In genomic region chr4:87362201-87362600, GRCm38 (mm10) we compare ENCODE assay signal across 8 mouse cellular contexts.
DNase-seq lines count a peak whose midpoint lies in the region; ATAC-seq lines count a peak whose summit lies in the region.

No protein-coding gene starts in this region.

- no peak overlapping the region for H3K4me3 ChIP-seq in forebrain, embryonic 11.5 days (ENCODE audit: low read depth, low read length)
- H3K4me3 ChIP-seq in neural tube, embryonic 14.5 days (ENCODE audit: low read depth, low read length) = no peak overlapping the region

- no peaks in the 10 kb centered on the region for H3K9me3 ChIP-seq in forebrain, embryonic 11.5 days (ENCODE audit: control insufficient read depth, low read length)
- no peaks in the 10 kb centered on the region for H3K9me3 ChIP-seq in neural tube, embryonic 14.5 days (ENCODE audit: control insufficient read depth, low read length)

- WGBS in forebrain, embryonic 11.5 days = 13% methylated on average over 6 of the region's 6 CpGs
- WGBS in neural tube, embryonic 14.5 days = 9% methylated on average over 6 of the region's 6 CpGs

- no peak overlapping the region for H3K4me2 ChIP-seq in forebrain, embryonic 11.5 days (ENCODE audit: low read depth, low read length, severe bottlenecking)
- H3K4me2 ChIP-seq in neural tube, embryonic 14.5 days (ENCODE audit: low read depth, low read length) = no peak overlapping the region

- intact Hi-C loops in gastrocnemius, postnatal 36 days (cut with DNase I) = loop anchor here (10.0 kb wide), 2 partner anchors 423 to 1183 kb away; no protein-coding TSS in a partner anchor

- H3K9ac ChIP-seq in forebrain, embryonic 11.5 days (ENCODE audit: low read length) = no peak overlapping the region
- no peak overlapping the region for H3K9ac ChIP-seq in neural tube, embryonic 14.5 days (replicated peaks; ENCODE audit: low read depth, low read length)

- DNase-seq in adrenal gland, postnatal 25 days = peak; percentile 11
- no peak for DNase-seq in adrenal gland, adult 18-20 months (ENCODE audit: low spot score in 2 of 2)
- DNase-seq in R1 (ENCODE audit: low read depth, low spot score) = peak; percentile 60
- DNase-seq in forebrain, embryonic 11.5 days (ENCODE audit: low spot score) = peak; percentile 68
- DNase-seq in layer of hippocampus, postnatal 14 days (ENCODE audit: low spot score in 2 of 2) = peak; percentile 50 to 83
- DNase-seq in gastrocnemius, postnatal 36 days = no peak
- no peak for DNase-seq in adrenal gland, adult 2 months

- no peaks in the 10 kb centered on the region for H3K4me1 ChIP-seq in forebrain, embryonic 11.5 days (replicated peaks; ENCODE audit: control insufficient read depth, insufficient read depth, low read length)
- H3K4me1 ChIP-seq in neural tube, embryonic 14.5 days (ENCODE audit: control insufficient read depth, insufficient read depth, low read length) = no peaks in the 10 kb centered on the region

- no peak overlapping the region for H3K27ac ChIP-seq in forebrain, embryonic 11.5 days (ENCODE audit: low read depth, low read length)
- H3K27ac ChIP-seq in neural tube, embryonic 14.5 days (ENCODE audit: low read depth, low read length) = no peak overlapping the region

- no peaks in the 10 kb centered on the region for H3K27me3 ChIP-seq in forebrain, embryonic 11.5 days (ENCODE audit: control insufficient read depth, insufficient read depth, low read length)
- no peaks in the 10 kb centered on the region for H3K27me3 ChIP-seq in neural tube, embryonic 14.5 days (ENCODE audit: control insufficient read depth, insufficient read depth, low read length)

- peak; percentile 64 for ATAC-seq in forebrain, embryonic 11.5 days (replicated peaks; ENCODE audit: low FRiP score)
- peak; percentile 96 for ATAC-seq in neural tube, embryonic 14.5 days (ENCODE audit: low read depth)

- H3K36me3 ChIP-seq in forebrain, embryonic 11.5 days (ENCODE audit: control insufficient read depth, insufficient read depth, low read length) = no peaks in the 10 kb centered on the region
- H3K36me3 ChIP-seq in neural tube, embryonic 14.5 days (ENCODE audit: control insufficient read depth, insufficient read depth, low read length) = no peaks in the 10 kb centered on the region

Comparison
In these comparisons a context has a peak if more than half of its experiments do, and no peak if none do; other contexts are left out.
1. DNase-seq: peak in adrenal gland, postnatal 25 days (single experiment), R1 (single experiment), forebrain, embryonic 11.5 days (single experiment) and layer of hippocampus, postnatal 14 days (2 of 2); none in adrenal gland, adult 18-20 months (0 of 2), gastrocnemius, postnatal 36 days (0 of 2) and adrenal gland, adult 2 months (single experiment).